10 mouse cellular contexts compared by ENCODE assay signal in the genomic region with DNA sequence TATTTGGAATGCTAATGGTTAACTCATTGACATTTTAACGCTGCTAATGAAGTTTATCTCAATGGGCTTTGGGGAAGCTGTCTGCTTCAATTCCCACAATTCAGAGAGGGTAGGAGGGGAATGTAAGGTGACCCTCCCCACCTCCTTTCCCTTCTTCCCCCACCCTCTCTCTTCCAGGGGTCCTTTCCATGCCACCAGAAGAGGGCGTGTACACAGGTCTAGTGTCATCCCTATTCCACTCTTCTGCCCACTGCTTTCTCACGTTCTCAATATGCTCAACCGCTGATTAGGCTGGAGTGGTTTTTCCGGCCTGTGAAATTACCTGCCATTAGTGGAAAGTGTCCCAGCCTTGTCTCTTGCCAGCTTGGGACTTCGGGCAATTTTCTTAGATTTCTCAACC. TPM values are rescaled to one million over a fixed set of nuclear protein-coding genes. Genes with fewer than 3 reads are reported as not detected.
DNase-seq lines count a peak whose midpoint lies in the region; ATAC-seq lines count a peak whose summit lies in the region.
"Had no signal": no experiment of that assay in that cellular context is flagged by ENCODE, and none has a peak within 500 bp of the region (broad histone marks: within the 10 kb centered on the region; RNA-seq: fewer than 3 reads in every experiment).

No protein-coding gene starts in this region.

- 34% methylated on average over 6 of the region's 6 CpGs for whole genome bisulfite sequencing in hindbrain, embryonic 10.5 days
- 42% methylated on average over 6 of the region's 6 CpGs for WGBS in hindbrain, embryonic 11.5 days
- 27% methylated on average over 6 of the region's 6 CpGs for whole genome bisulfite sequencing in hindbrain, embryonic 12.5 days
- WGBS in liver, embryonic 15.5 days (ENCODE audit: insufficient replicate concordance) = 38% methylated on average over 6 of the region's 6 CpGs

- peaks cover 28% of the 10 kb centered on the region for H3K4me1 ChIP-seq in hindbrain, embryonic 10.5 days (replicated peaks)
- no peaks in the 10 kb centered on the region for H3K4me1 ChIP-seq in hindbrain, embryonic 11.5 days (replicated peaks; ENCODE audit: control insufficient read depth, insufficient read depth, low read length)
- peaks cover 8% of the 10 kb centered on the region for H3K4me1 ChIP-seq in hindbrain, embryonic 12.5 days
- H3K4me1 ChIP-seq in liver, embryonic 15.5 days (replicated peaks) = peaks cover 32% of the 10 kb centered on the region

- no peaks in the 10 kb centered on the region for H3K27me3 ChIP-seq in hindbrain, embryonic 10.5 days (ENCODE audit: insufficient read depth, poor library complexity, severe bottlenecking)
- no peaks in the 10 kb centered on the region for H3K27me3 ChIP-seq in hindbrain, embryonic 11.5 days (ENCODE audit: control insufficient read depth, insufficient read depth, low read length)
- H3K27me3 ChIP-seq in hindbrain, embryonic 12.5 days = peaks cover 3% of the 10 kb centered on the region; the same call in 1 of the 2 replicates
- H3K27me3 ChIP-seq in liver, embryonic 15.5 days = no peaks in the 10 kb centered on the region

- no peak overlapping the region for H3K9ac ChIP-seq in hindbrain, embryonic 11.5 days (ENCODE audit: low read depth, low read length)
- no peak overlapping the region for H3K9ac ChIP-seq in hindbrain, embryonic 12.5 days
- H3K9ac ChIP-seq in liver, embryonic 15.5 days = no peak overlapping the region

- no peak for ATAC-seq in hindbrain, embryonic 11.5 days (ENCODE audit: low FRiP score)
- no peak for ATAC-seq in hindbrain, embryonic 12.5 days (ENCODE audit: low FRiP score)
- ATAC-seq in liver, embryonic 15.5 days (ENCODE audit: insufficient read depth) = no peak
- ATAC-seq in megakaryocyte, adult 5-6 weeks (ENCODE audit: poor library complexity, severe bottlenecking) = no peak

- peak overlapping the region; percentile 36; the same call in 1 of the 2 replicates for H3K4me3 ChIP-seq in hindbrain, embryonic 10.5 days
- no peak overlapping the region for H3K4me3 ChIP-seq in hindbrain, embryonic 11.5 days (ENCODE audit: low read depth, low read length)
- no peak overlapping the region for H3K4me3 ChIP-seq in hindbrain, embryonic 12.5 days
- H3K4me3 ChIP-seq in liver, embryonic 15.5 days (replicated peaks) = no peak overlapping the region

- no peaks in the 10 kb centered on the region for H3K9me3 ChIP-seq in hindbrain, embryonic 10.5 days
- no peaks in the 10 kb centered on the region for H3K9me3 ChIP-seq in hindbrain, embryonic 11.5 days (ENCODE audit: control insufficient read depth, low read length)
- no peaks in the 10 kb centered on the region for H3K9me3 ChIP-seq in hindbrain, embryonic 12.5 days (replicated peaks)
- H3K9me3 ChIP-seq in liver, embryonic 15.5 days (replicated peaks) = no peaks in the 10 kb centered on the region

- no peaks in the 10 kb centered on the region for H3K36me3 ChIP-seq in hindbrain, embryonic 10.5 days
- no peaks in the 10 kb centered on the region for H3K36me3 ChIP-seq in hindbrain, embryonic 11.5 days (ENCODE audit: control insufficient read depth, insufficient read depth, low read length)
- H3K36me3 ChIP-seq in hindbrain, embryonic 12.5 days = no peaks in the 10 kb centered on the region
- H3K36me3 ChIP-seq in liver, embryonic 15.5 days (replicated peaks) = no peaks in the 10 kb centered on the region

- DNase-seq in hindbrain, embryonic 10.5 days (ENCODE audit: low spot score) = no peak
- DNase-seq in hindbrain, embryonic 11.5 days (ENCODE audit: low spot score) = no peak
- peak; percentile 66 for DNase-seq in R1 (ENCODE audit: low read depth, low spot score)
- DNase-seq in thymus, postnatal 25 days = no peak
- DNase-seq in urinary bladder, postnatal 14 days (ENCODE audit: low spot score) = no peak
- DNase-seq: adrenal gland, adult 8-10 months had no signal

- H3K27ac ChIP-seq in hindbrain, embryonic 10.5 days = no peak overlapping the region
- no peak overlapping the region for H3K27ac ChIP-seq in hindbrain, embryonic 11.5 days (ENCODE audit: low read depth, low read length)
- H3K27ac ChIP-seq in hindbrain, embryonic 12.5 days = no peak overlapping the region
- H3K27ac ChIP-seq in liver, embryonic 15.5 days (replicated peaks) = no peak overlapping the region
- H3K27ac ChIP-seq: macrophage had no signal

- no peak overlapping the region for H3K4me2 ChIP-seq in hindbrain, embryonic 11.5 days (replicated peaks; ENCODE audit: low read depth, low read length)
- H3K4me2 ChIP-seq in hindbrain, embryonic 12.5 days (replicated peaks) = peak overlapping the region; percentile 34; the same call in 1 of the 2 replicates
- H3K4me2 ChIP-seq in liver, embryonic 15.5 days = peak overlapping the region; percentile 20; the same call in 1 of the 2 replicates

RNA-seq across cellular contexts. Expression of gene Dusp5, which starts 27.9 kb away (rescaled TPM):
- 3.8 and 4.7 TPM in 2 replicates for polyA plus RNA-seq in hindbrain, embryonic 10.5 days (2016; fragmentation: Nextera tagmentation; extraction: Ambion mirVana)
- 2.3 and 2.7 TPM in 2 replicates for polyA plus RNA-seq in hindbrain, embryonic 11.5 days (2014; fragmentation: Nextera tagmentation; extraction: Ambion mirVana)
- polyA plus RNA-seq in hindbrain, embryonic 12.5 days (2016; fragmentation: Nextera tagmentation; extraction: Ambion mirVana) = 2.4 TPM in 2 replicates
- 2.0 and 2.4 TPM in 2 replicates for polyA plus RNA-seq in liver, embryonic 15.5 days (2015; fragmentation: Nextera tagmentation; extraction: Ambion mirVana)
- total RNA-seq in megakaryocyte, adult 5-6 weeks (2015) = 4.3 and 5.0 TPM in 2 replicates
- total RNA-seq in megakaryocyte, adult 5-6 weeks (2017) = 4.6 and 6.4 TPM in 2 replicates

RNA-seq across cellular contexts. Expression of gene Nutf2-ps1, which starts 32.0 kb away (rescaled TPM):
- polyA plus RNA-seq in hindbrain, embryonic 10.5 days (2016; fragmentation: Nextera tagmentation; extraction: Ambion mirVana) = 516 and 585 TPM in 2 replicates
- 484 and 510 TPM in 2 replicates for polyA plus RNA-seq in hindbrain, embryonic 11.5 days (2014; fragmentation: Nextera tagmentation; extraction: Ambion mirVana)
- polyA plus RNA-seq in hindbrain, embryonic 12.5 days (2016; fragmentation: Nextera tagmentation; extraction: Ambion mirVana) = 327 and 336 TPM in 2 replicates
- polyA plus RNA-seq in liver, embryonic 15.5 days (2015; fragmentation: Nextera tagmentation; extraction: Ambion mirVana) = 159 and 171 TPM in 2 replicates
- total RNA-seq in megakaryocyte, adult 5-6 weeks (2015) = 36.9 and 38.7 TPM in 2 replicates
- 46.3 and 61.1 TPM in 2 replicates for total RNA-seq in megakaryocyte, adult 5-6 weeks (2017)

RNA-seq across cellular contexts. Expression of gene Smc3, which starts 43.4 kb away (rescaled TPM):
- polyA plus RNA-seq in hindbrain, embryonic 10.5 days (2016; fragmentation: Nextera tagmentation; extraction: Ambion mirVana) = 42.4 and 69.1 TPM in 2 replicates
- 91.1 and 95.3 TPM in 2 replicates for polyA plus RNA-seq in hindbrain, embryonic 11.5 days (2014; fragmentation: Nextera tagmentation; extraction: Ambion mirVana)
- polyA plus RNA-seq in hindbrain, embryonic 12.5 days (2016; fragmentation: Nextera tagmentation; extraction: Ambion mirVana) = 78.1 and 82.3 TPM in 2 replicates
- 28.7 and 31.0 TPM in 2 replicates for polyA plus RNA-seq in liver, embryonic 15.5 days (2015; fragmentation: Nextera tagmentation; extraction: Ambion mirVana)
- 91.2 and 91.7 TPM in 2 replicates for total RNA-seq in megakaryocyte, adult 5-6 weeks (2015)
- total RNA-seq in megakaryocyte, adult 5-6 weeks (2017) = 108 and 122 TPM in 2 replicates
